Mouse (Mus musculus): ENCODE results near the gene Slc25a51.
A peak's percentile ranks its signal among the peaks of the same experiment; 100 is the strongest.

Gene Slc25a51

DNA sequence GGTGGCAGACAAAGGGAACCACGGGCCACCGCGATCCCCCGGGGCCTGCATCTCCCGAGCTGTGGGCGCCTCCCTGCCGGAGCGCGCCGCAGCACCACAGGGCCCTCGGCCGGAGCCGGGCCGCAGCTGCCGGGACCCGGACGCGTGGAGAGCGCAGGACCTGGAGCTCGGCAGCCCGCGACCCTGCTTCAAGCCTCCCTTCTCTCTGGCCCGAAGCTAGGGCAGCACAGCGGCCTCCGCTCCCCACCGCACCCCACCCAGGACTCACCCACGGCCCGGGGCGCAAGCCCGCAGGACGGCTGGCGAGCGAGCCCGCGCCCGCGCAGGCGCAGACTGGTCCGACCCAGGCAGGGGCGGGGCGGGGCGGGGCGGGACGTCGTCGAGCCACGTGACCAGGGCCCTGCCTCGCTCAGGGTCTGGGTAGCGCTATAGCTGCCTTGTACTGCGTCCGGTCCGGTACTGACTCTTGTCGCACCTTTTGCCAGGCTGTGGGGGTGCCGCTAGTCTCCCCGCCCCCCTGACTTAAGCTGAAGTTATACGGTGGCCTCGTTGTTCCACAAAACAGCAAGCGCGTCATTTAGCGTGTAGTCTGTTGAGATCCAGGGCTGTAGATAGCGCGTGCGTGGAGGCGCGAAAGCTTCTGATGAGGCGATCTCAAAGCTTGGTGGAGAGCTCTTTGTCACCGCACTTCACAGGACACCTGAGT lies at the start of gene Slc25a51:
Gene Slc25a51, minus strand, starts transcription at position 340 of the 706 bp plus-strand sequence.
- DNase-seq (ENCODE audit: low spot score) = peak; percentile 84

DNA sequence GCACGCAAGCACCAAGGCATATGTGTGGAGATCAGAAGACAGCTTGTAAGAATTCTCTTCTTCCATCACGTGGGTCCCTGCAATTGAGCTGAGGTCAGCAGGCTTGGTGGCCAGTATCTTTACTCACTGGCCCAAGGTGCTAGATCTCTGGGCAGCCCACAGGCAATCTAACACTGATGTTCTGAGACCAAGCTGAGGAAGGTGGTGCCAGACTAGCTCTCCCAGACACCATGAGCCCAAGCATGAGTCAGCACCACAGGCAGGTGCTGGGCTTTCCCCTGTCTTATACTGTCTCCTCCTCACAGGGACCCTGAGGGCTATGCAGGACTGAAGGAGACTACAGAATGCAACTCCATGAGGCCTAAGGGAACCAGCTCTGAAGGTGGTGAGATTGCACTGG lies 49.0 kb upstream of the Slc25a51 start:
- DNase-seq (ENCODE audit: low spot score) = no peak

DNA sequence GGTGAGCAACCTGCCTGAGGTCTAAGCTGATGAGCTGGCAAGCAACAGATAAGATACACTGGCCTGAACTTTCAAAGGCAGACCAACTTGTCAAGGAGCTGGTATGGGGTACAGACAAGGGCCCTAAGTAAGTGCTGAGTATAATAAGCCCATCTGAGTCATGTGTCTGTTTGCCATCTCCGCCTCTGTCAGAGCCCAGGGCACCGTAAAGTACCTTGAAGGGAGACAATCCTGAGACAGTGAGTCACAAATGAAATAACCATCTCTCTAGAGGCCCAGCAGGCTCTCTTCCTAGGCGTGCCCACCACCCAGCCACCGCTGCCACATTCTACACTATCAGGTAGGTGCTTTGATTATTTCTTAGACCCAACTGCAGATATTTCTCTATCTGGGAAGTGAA lies 46.4 kb upstream of the Slc25a51 start:
- DNase-seq (ENCODE audit: low spot score) = no peak

DNA sequence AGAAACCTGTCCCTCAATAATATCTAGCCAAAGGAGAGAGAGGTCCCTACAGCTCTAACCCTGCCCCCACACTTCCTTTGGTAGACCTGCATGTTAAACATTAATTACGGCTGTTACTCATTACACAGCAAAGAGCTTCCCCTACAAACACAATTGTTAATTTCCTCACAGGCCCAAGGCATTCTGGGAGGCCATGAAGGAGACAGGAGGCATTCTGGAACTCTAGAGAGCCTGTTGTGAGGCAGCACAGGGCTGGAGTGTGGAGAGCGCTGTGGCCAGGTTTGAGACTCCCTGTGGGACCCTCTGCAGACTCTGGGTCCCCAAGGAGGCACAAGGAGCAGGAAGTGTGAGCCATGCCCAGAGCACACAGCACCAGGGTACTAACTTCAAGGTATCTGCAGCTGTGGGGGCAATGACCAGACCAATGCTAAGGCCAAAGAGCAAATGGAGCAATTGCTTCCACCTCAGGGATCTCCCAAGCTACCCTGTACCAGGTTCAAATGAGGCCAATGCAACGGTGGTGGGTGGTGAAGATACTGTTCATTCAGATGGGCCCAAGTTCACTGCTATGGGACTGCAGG lies 44.8 kb upstream of the Slc25a51 start:
- DNase-seq (ENCODE audit: low spot score) = no peak

DNA sequence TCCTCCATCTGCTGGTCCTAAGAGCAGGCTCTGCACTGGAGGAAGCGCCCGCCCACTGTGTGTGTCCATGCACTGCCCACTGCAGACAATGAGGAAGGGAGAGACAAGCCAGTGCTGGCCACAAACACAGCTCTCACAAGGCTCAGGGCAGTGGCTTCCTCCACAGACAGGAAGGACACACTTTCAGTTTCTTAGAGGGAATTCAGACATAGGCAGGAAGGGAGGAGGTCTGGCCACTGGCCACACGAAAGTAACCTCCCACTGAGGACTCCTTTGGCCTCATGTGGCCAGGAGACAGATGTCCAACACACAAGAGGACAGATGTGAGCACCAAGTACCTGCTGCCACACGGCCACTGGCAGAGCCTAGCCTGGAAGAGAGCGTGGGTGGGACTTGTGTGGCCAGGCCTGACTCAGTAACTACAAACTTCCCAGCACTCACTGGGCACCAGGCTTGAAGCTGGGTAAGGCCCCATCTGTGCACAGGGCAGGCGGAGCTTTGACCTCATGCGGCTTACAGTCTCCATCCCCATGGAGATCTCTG lies 44.1 kb upstream of the Slc25a51 start:
- peak; percentile 57 for DNase-seq (ENCODE audit: low spot score)

DNA sequence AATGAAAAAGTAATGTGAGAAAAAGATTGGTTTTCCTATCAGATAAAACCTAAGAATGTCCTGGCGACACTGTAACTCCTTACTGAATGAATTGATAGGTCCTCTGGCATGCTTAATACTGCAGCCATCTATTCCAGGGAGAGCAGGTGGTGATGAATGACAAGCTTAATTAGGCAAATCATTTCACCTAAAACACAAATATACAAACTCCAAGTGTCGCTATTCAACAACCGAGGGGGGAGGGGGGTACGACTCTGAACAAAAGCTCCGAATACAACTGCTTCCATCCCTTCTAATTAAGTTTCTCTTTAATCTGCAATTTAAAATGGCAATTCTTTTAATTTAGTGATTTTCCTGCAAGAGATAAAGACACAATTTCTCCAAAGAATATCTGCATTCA lies 40.4 kb upstream of the Slc25a51 start:
- no peak for DNase-seq (ENCODE audit: low spot score)

- peak; percentile 50 for DNase-seq (ENCODE audit: low spot score)
These were observed 39.9 kb upstream of the Slc25a51 start for GRCm38 (mm10) chr4:45448481-45448880.

DNA sequence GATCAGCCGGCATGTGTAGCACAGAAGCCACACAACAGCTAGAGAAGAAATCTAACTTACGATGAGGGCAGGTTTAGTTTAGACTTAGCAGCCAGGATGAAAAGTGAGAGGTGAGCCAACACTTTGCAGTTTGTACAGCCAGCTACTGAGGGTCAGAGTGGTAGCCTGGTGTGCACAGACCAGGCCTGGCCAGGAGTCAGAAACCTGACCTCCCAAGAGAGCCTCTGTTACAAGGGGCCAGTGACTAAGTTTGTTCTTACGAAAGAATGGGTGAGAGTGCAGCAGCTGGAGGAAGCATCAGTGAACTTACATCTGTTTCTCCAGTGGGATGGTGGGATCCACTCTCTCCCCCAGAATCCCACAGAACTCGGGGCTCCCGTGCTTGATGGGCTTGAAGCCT lies 38.6 kb upstream of the Slc25a51 start:
- DNase-seq (ENCODE audit: low spot score) = no peak

- no peak for DNase-seq (ENCODE audit: low spot score)
These were observed 36.7 kb upstream of the Slc25a51 start for GRCm38 (mm10) chr4:45445235-45445634.

DNA sequence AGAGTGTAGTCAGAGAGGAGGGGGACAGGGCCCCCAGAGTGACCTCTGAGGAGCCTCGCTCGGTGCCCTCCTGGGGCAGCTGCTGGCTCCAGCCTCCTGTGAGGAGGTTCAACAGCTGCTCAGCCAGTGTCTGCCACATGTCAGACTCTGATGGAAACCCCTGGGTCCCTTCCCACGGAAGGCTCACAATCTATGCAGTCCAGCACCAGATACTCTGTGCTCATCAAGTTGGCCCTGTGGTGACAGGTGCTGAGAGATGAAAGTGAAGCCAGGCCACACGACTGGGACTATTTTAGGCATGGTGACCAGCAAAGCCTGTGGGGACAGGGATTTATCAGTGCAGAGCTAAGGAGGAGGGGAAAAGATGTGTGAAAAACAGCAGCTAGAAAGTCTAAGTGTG lies 36.2 kb upstream of the Slc25a51 start:
- DNase-seq (ENCODE audit: low spot score) = no peak

- no peak for DNase-seq (ENCODE audit: low spot score)
These were observed 35.1 kb upstream of the Slc25a51 start for GRCm38 (mm10) chr4:45443652-45444051.

GRCm38 (mm10) chr4:45442237-45442636 lies 33.7 kb upstream of the Slc25a51 start:
- DNase-seq (ENCODE audit: low spot score) = no peak

DNA sequence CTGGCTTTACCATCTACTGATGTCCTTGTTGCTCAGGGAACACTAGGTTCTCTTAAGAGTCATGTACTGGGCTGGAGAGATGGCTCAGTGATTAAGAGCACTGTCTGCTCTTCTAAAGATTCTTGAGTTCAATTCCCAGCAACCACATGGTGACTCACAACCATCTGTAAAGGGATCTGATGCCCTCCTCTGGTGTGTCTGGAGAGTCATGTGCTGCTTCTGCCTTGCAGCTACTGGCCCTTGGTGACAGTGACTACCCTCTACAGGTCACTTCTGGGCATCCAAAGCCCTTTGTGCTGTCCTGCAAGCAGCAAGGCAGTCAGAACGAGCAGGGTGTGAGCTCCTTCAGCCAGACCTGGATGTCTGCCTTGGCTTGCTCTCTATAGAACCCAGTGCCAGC lies 33.2 kb upstream of the Slc25a51 start:
- DNase-seq (ENCODE audit: low spot score) = no peak

DNA sequence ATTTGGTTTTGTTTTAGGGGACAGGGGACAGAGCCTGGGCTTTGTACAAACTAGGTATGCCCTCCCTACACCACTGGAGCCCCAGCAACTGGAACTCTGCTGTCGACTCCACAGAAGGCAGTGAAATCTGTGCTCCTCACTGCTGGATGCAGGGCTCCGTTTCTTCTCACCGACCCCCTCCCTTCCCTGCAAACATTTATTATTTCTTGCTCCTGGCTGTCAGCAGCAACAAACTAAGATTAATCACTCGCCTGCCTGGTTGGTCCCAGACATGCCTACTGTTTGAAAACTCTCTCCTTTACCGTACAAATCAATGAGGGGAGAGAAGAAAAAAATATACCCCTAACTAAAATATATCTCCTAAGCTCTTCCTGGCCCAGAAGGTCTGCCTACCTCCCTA lies 30.7 kb upstream of the Slc25a51 start:
- DNase-seq (ENCODE audit: low spot score) = no peak

GRCm38 (mm10) chr4:45437010-45437409 lies 28.4 kb upstream of the Slc25a51 start:
- DNase-seq (ENCODE audit: low spot score) = no peak

DNA sequence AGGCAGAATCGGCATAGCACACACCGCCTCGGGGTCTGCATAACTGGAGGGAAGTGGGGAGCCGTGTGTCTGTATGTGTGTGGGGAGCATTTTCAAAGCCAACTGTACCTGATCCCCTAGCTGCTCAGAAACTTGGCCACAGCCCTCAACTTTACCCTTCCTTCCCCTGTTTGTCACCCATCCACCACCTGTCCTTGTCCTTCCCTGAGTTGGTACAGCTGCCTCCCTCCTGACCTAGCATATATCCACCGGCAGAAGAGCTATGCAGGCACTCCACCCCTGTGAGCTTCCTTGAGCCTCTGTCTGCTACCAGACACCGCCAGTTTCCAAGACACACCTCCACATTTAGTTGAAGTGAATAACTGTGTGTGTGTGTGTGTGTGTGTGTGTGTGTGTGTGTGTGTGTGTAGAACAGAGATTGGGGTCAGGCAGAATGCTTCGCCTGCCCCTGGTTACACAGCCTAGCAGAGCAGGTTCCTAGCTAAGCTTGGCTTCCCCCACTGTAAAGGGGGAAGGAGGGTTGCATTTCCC lies 27.9 kb upstream of the Slc25a51 start:
- no peak for DNase-seq (ENCODE audit: low spot score)

- DNase-seq (ENCODE audit: low spot score) = no peak
These were observed 27.3 kb upstream of the Slc25a51 start for GRCm38 (mm10) chr4:45435899-45436298.

GRCm38 (mm10) chr4:45434681-45435080 lies 26.1 kb upstream of the Slc25a51 start:
- DNase-seq (ENCODE audit: low spot score) = no peak

DNA sequence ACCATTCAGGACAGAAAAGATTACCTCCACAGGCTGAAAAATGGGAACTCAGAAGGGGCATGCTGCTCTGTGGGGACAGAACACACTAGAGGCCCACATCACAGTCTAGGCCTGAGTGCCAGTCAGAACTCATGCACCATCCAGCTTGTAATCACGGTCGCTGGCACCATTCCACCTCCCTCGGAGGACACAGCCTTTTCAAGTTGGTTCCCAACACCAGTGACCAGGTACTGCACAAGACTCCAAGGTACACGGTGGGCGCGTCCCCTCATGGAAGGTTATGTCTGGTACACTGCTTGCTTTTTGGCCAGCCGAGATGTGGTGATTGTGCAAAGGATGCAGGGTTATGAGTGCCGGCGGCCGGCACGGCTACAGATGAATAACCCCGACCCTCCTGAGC lies 25.5 kb upstream of the Slc25a51 start:
- DNase-seq (ENCODE audit: low spot score) = no peak

DNA sequence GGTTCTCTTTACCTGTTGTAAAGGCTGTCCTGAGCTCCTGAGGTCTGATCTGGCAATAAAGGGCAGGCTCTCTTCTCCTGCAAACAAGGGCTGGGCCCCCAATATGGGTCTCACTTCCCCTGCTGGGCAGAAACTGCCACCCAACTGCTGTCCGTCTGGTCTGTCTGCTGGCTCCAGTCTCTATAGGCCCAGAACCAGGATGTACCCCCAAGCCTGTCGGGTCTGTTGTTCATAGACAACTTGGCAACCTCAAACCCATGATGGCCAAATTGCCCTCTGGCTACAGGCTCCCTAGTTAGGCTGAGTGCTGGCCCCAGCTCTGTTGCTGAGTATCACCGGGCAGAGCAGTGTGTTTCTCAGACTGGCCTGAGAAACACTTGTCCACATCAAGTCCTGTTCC lies 23.2 kb upstream of the Slc25a51 start:
- DNase-seq (ENCODE audit: low spot score) = no peak

DNA sequence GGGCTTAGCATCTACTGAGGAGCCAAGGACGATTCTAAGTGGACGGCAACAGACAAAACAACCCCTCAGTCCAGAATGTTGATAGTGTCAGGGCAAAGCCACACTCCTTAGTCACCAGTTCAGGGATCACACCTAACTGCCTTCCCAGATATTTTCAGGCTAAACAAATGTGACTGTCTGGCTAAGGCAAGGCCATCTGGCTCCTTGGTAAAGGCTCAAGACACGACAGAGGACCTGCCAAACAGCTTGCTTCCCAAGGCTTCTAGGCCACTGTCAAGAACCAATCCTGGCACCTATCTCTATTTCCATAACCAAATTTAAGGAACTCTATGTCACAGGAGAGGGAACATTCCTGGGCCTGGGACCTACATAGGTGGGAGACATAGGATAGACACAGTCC lies 22.8 kb upstream of the Slc25a51 start:
- DNase-seq (ENCODE audit: low spot score) = no peak

DNA sequence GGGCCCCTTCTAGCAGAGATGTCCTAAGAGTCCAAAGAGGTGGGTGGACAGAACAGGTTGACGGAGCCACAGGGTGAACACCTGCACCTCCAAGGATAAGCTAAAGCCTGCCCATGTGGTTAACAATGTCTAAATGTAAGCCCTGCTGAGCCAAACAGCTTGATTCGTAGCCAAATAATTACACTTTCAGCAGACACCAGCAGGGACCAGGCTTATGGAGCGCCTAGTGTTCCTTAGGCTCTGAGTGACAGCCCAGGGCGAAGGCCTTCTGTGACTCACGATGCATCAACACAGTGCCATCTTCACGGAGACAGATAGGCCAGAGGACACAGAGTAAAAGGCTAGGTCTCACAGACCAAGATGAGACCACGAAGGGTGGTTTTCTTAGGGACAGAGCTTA lies 20.9 kb upstream of the Slc25a51 start:
- DNase-seq (ENCODE audit: low spot score) = no peak

DNA sequence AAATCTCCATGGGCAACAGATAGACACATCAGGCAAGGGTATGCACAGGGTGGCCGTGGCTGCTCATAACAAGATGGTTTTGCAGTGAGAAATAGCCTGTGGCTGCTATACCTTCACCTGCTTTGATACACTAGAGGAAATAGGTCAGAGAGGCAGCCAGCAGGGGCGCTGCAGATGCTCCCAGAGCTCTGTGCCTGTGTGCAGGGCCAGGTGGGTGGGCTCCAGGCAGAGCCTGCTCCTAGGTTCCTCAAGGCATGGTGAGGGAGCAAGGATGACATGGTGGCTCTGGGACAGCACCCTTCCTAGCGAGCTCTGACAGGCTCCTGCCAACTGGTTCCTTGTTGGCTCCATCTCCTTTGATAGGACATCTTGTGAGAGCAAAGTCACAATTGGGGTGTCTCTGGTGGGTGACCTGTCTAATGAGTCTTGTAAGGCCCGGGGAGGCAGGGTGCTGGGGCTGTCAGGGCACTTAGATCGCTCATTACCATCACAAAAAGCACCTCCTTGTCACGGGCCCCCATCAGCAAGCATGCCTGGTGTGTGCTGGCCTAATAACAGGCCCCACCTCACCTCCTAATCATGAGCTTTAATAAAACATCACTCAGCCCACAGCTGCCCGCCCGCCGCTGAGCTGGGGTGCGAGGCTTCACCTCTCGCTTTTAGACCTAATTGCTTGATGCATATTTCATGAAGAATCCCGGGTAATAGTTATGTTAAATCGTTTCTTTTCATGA lies 18.3 kb upstream of the Slc25a51 start:
- DNase-seq (ENCODE audit: low spot score) = no peak
